Mouse (Mus musculus): ENCODE results near the gene Zfp385a. TPM values are rescaled to one million over a fixed set of nuclear protein-coding genes. Genes with fewer than 3 reads are reported as not detected.
"Not testable (repeated sequence)": the region's sequence is repeated elsewhere in the genome, so short reads cannot be mapped to it uniquely, and the experiment has no call there.

Zfp385a gene
- polyA plus RNA-seq, 1 experiment from 2014 or later: 19.7 TPM

GRCm38 (mm10) chr15:103277949-103278348, 61.9 kb downstream of the Zfp385a start:
- Histone ChIP-seq H3K9ac (ENCODE audit: low read depth, low read length) (no peak overlapping the region), H3K9me3 (ENCODE audit: control insufficient read depth, low read length) (no peaks in the 10 kb centered on the region), H3K27ac (ENCODE audit: low read depth, low read length) (peak overlapping the region; percentile 54), H3K4me2 (replicated peaks; ENCODE audit: low read depth, low read length) (no peak overlapping the region), H3K27me3 (ENCODE audit: control insufficient read depth, insufficient read depth, low read length) (no peaks in the 10 kb centered on the region), H3K36me3 (ENCODE audit: control insufficient read depth, insufficient read depth, low read length) (no peaks in the 10 kb centered on the region), H3K4me3 (ENCODE audit: low read depth, low read length) (no peak overlapping the region), H3K4me1 (replicated peaks; ENCODE audit: control insufficient read depth, insufficient read depth, low read length) (no peaks in the 10 kb centered on the region)
- DNase-seq (ENCODE audit: low spot score) (no peak), ATAC-seq (ENCODE audit: low FRiP score) (no peak)
- 76% methylated on average over 7 of the region's 7 CpGs for WGBS

GRCm38 (mm10) chr15:103275943-103276342, 64.0 kb downstream of the Zfp385a start:
- DNase-seq (ENCODE audit: low spot score); H3K27me3 ChIP-seq (ENCODE audit: control insufficient read depth, insufficient read depth, low read length); H3K4me1 ChIP-seq (replicated peaks; ENCODE audit: control insufficient read depth, insufficient read depth, low read length); H3K9me3 ChIP-seq (ENCODE audit: control insufficient read depth, low read length); H3K4me2 ChIP-seq (replicated peaks; ENCODE audit: low read depth, low read length); H3K4me3 ChIP-seq (ENCODE audit: low read depth, low read length); H3K36me3 ChIP-seq (ENCODE audit: control insufficient read depth, insufficient read depth, low read length); ATAC-seq (ENCODE audit: low FRiP score); H3K27ac ChIP-seq (ENCODE audit: low read depth, low read length); H3K9ac ChIP-seq (ENCODE audit: low read depth, low read length): not testable (repeated sequence)
- 91% methylated on average over 3 of the region's 3 CpGs for WGBS

- under 1% methylated on average over 38 of the region's 38 CpGs for WGBS
- H3K27ac ChIP-seq (ENCODE audit: low read depth, low read length): 0 out of 2 replicates have a peak within 1 kb of the TSS, but pooled peaks have one; percentile 7
These were observed 67.2 kb downstream of the Zfp385a start, which contains the start of gene Copz1 for GRCm38 (mm10) chr15:103272419-103273279. Gene Copz1 (plus strand): TSS chr15:103272714.

GRCm38 (mm10) chr15:103268903-103269302, 71.0 kb downstream of the Zfp385a start:
- H3K4me2 ChIP-seq (replicated peaks; ENCODE audit: low read depth, low read length): no peak overlapping the region
- ATAC-seq (ENCODE audit: low FRiP score): no peak
- H3K4me1 ChIP-seq (replicated peaks; ENCODE audit: control insufficient read depth, insufficient read depth, low read length): no peaks in the 10 kb centered on the region
- DNase-seq (ENCODE audit: low spot score): no peak
- 85% methylated on average over 4 of the region's 4 CpGs for WGBS
- no peaks in the 10 kb centered on the region for H3K9me3 ChIP-seq (ENCODE audit: control insufficient read depth, low read length)
- H3K27me3 ChIP-seq (ENCODE audit: control insufficient read depth, insufficient read depth, low read length): no peaks in the 10 kb centered on the region
- no peak overlapping the region for H3K4me3 ChIP-seq (ENCODE audit: low read depth, low read length)
- no peak overlapping the region for H3K27ac ChIP-seq (ENCODE audit: low read depth, low read length)
- H3K9ac ChIP-seq (ENCODE audit: low read depth, low read length): no peak overlapping the region
- H3K36me3 ChIP-seq (ENCODE audit: control insufficient read depth, insufficient read depth, low read length): no peaks in the 10 kb centered on the region

More at GRCm38 (mm10) chr15:103272419-103273279, 67.2 kb downstream of the Zfp385a start, which contains the start of gene Copz1:
- no peaks in the 10 kb centered on the region for H3K9me3 ChIP-seq (ENCODE audit: control insufficient read depth, low read length)
- no peaks in the 10 kb centered on the region for H3K4me1 ChIP-seq (replicated peaks; ENCODE audit: control insufficient read depth, insufficient read depth, low read length)
- H3K4me3 ChIP-seq (ENCODE audit: low read depth, low read length): peak within 1 kb of the TSS; percentile 78
- DNase-seq (ENCODE audit: low spot score) (peak; percentile 92), ATAC-seq (ENCODE audit: low FRiP score) (peak; percentile 100)
- no peaks in the 10 kb centered on the region for H3K36me3 ChIP-seq (ENCODE audit: control insufficient read depth, insufficient read depth, low read length)
- H3K27me3 ChIP-seq (ENCODE audit: control insufficient read depth, insufficient read depth, low read length): no peaks in the 10 kb centered on the region
- peak within 1 kb of the TSS; percentile 76 for H3K9ac ChIP-seq (ENCODE audit: low read depth, low read length)
- H3K4me2 ChIP-seq (replicated peaks; ENCODE audit: low read depth, low read length): peak within 1 kb of the TSS; percentile 40

GRCm38 (mm10) chr15:103264794-103265193, 75.1 kb downstream of the Zfp385a start:
- Histone ChIP-seq H3K36me3 (ENCODE audit: control insufficient read depth, insufficient read depth, low read length) (no peaks in the 10 kb centered on the region), H3K4me2 (replicated peaks; ENCODE audit: low read depth, low read length) (no peak overlapping the region), H3K4me1 (replicated peaks; ENCODE audit: control insufficient read depth, insufficient read depth, low read length) (no peaks in the 10 kb centered on the region), H3K27me3 (ENCODE audit: control insufficient read depth, insufficient read depth, low read length) (no peaks in the 10 kb centered on the region), H3K4me3 (ENCODE audit: low read depth, low read length) (no peak overlapping the region), H3K9ac (ENCODE audit: low read depth, low read length) (no peak overlapping the region), H3K9me3 (ENCODE audit: control insufficient read depth, low read length) (no peaks in the 10 kb centered on the region), H3K27ac (ENCODE audit: low read depth, low read length) (no peak overlapping the region)
- no peak for ATAC-seq (ENCODE audit: low FRiP score)
- WGBS: 91% methylated on average over 2 of the region's 2 CpGs
- DNase-seq (ENCODE audit: low spot score): no peak

MicroRNA genes within 50 kb of the gene (microRNA counts, 519-probe panel; counts per million panel counts)
- microRNA mmu-miR-148b: 5,102 counts per million, percentile 69 among the panel's probes with 10 or more counts

Other genes with a start within 250 kb of the Zfp385a start
- gene Smug1, start 173.0 kb downstream of the Zfp385a start, polyA plus RNA-seq (2014; fragmentation: Nextera tagmentation; extraction: Ambion mirVana): 23.9 and 35.8 TPM in 2 replicates
- 185 and 204 TPM in 2 replicates for gene Cbx5, start 100.3 kb downstream of the Zfp385a start, polyA plus RNA-seq (2014; fragmentation: Nextera tagmentation; extraction: Ambion mirVana)
- gene Hnrnpa1, start 99.7 kb downstream of the Zfp385a start, polyA plus RNA-seq (2014; fragmentation: Nextera tagmentation; extraction: Ambion mirVana): 1,309 and 1,311 TPM in 2 replicates
- 4.7 and 5.0 TPM in 2 replicates for gene Nfe2, start 81.7 kb downstream of the Zfp385a start, polyA plus RNA-seq (2014; fragmentation: Nextera tagmentation; extraction: Ambion mirVana)
- 310 and 313 TPM in 2 replicates for gene Copz1, start 67.4 kb downstream of the Zfp385a start, polyA plus RNA-seq (2014; fragmentation: Nextera tagmentation; extraction: Ambion mirVana)
- 0.11 and 0.34 TPM in 2 replicates for gene Gpr84, start 29.5 kb downstream of the Zfp385a start, polyA plus RNA-seq (2014; fragmentation: Nextera tagmentation; extraction: Ambion mirVana)
- gene Itga5, start 26.7 kb upstream of the Zfp385a start, polyA plus RNA-seq (2014; fragmentation: Nextera tagmentation; extraction: Ambion mirVana): 16.4 and 20.0 TPM in 2 replicates
- gene Gtsf1, start 90.4 kb upstream of the Zfp385a start, polyA plus RNA-seq (2014; fragmentation: Nextera tagmentation; extraction: Ambion mirVana): not detected in 2 replicates
- not detected in 2 replicates for gene Gtsf2, start 108.4 kb upstream of the Zfp385a start, polyA plus RNA-seq (2014; fragmentation: Nextera tagmentation; extraction: Ambion mirVana)
- gene Nckap1l, start 113.7 kb upstream of the Zfp385a start, polyA plus RNA-seq (2014; fragmentation: Nextera tagmentation; extraction: Ambion mirVana): 1.8 and 2.7 TPM in 2 replicates
- gene Pde1b, start 162.9 kb upstream of the Zfp385a start, polyA plus RNA-seq (2014; fragmentation: Nextera tagmentation; extraction: Ambion mirVana): 38.1 and 39.0 TPM in 2 replicates
- gene Ppp1r1a, start 197.9 kb upstream of the Zfp385a start, polyA plus RNA-seq (2014; fragmentation: Nextera tagmentation; extraction: Ambion mirVana): 47.9 and 53.7 TPM in 2 replicates
- not detected in 2 replicates for gene Glycam1, start 225.0 kb upstream of the Zfp385a start, polyA plus RNA-seq (2014; fragmentation: Nextera tagmentation; extraction: Ambion mirVana)

All from hindbrain, embryonic 11.5 days (tissue).